Mouse (Mus musculus): ENCODE measurements at regions not wholly inside any gene's neighbourhood (a gene's known extent, or its start where the extent isn't known, plus 50 kb on each side); places are given as distances from the start of the nearest gene placed in this dataset.

DNA sequence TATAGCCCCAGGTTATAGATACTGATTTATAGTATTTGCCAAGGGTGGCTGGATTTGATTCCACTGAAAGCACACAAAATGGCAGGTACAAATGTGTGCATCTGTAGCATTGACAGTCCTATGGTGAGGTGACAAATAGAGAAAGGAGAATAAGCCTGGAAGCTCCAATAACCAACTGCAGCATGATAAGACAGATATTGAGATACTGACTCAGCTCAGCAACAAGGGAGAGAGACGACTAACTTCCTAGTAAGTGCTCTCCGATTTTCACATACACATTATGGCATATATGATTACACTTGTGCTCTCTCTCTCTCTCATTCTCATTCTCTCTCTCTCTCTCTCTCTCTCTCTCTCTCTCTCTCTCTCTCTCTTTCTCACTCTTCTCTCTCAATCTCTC lies 923.1 kb downstream of the Flrt2 start:
- no peak for DNase-seq (ENCODE audit: low spot score in 2 of 2)

DNA sequence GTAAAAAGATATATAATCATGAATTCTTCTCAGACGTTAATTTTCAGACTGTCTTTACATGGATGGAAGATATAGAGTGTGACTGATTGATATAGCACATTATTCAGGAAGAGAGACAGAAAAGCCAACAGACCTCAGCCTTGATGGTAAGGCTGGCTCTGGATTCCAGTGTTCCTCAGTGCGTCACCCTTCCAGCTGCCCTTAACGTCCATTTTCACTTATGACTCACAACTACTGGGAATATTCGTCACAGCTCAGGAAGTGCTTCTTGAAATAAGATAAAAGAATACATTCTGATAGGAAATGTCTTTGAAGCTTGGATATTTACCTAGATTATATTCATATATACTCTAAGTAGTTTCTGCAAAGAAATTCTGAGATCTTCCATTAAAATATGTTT lies 923.8 kb downstream of the Flrt2 start:
- DNase-seq (ENCODE audit: low spot score in 2 of 2): no peak

DNA sequence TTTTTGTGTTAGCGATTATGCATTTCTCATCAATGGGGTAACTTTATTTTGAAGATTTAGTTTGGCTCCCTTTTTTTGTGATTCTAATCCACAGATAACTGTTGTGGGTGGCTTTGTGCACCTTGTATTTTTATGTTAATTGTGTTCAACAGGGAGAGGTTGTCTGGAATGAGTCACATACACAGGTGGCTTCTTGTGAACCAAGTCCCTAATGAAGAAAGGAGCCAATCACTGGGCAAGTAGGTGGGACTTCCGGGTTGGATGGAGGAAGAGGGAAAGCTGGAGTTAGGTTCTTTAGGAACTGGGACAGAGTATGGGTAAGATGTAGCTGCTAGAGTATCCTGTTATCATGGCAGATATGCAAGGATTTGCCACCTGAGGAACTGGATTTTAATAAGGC lies 925.2 kb downstream of the Flrt2 start:
- no peak for DNase-seq (ENCODE audit: low spot score in 2 of 2)

Measured in left cerebral cortex, adult 18-20 months (tissue).